Mouse (Mus musculus) brain, embryonic 14.5 days (tissue): Measurements from ENCODE around the gene Hoxa3.

ENCODE experiments used
- CTCF ChIP-seq: fragments of 200-500 bp; IDR thresholded peaks from 2 replicates; pipeline ENCODE4 v1.5.1; 2012; ENCODE audit warnings: inconsistent platforms, mild to moderate bottlenecking, moderate library complexity, borderline replicate concordance; ENCODE audit not compliant: insufficient read depth, insufficient read length; ENCODE audit errors: extremely low read depth
- POLR2A ChIP-seq: fragments of 200-500 bp; IDR thresholded peaks from 2 replicates; pipeline ENCODE4 v1.6.1; 2012; ENCODE audit warnings: mild to moderate bottlenecking, inconsistent platforms, borderline replicate concordance; ENCODE audit not compliant: poor library complexity, insufficient read depth, insufficient read length, severe bottlenecking; ENCODE audit errors: extremely low read depth

DNA sequence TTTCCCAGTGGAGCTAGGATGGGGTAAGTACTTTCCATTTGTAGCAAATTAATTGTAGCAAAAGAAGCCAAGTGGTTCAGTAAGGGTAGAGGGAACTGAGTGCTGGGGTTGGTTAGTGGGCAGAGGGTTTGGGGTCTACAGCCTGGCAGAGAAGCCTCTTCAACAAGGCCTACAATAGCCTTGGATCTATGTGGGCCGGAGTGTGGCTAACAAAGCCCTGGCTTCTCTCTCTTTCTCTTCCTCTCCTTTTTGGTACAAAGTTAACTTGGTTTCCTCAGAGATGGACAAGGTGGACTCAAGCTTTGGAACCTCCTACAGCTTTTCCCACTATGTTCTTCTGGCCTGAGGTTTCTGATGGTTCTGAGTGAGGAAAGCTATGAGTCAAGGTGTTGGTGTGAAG lies 11.9 kb downstream of the Hoxa3 start:
- no peak for TF ChIP-seq CTCF
- TF ChIP-seq POLR2A: no peak
